Comparison of ENCODE assay signal across 8 mouse cellular contexts in genomic region chr10:105574695-105575660, GRCm38 (mm10). TPM values are rescaled to one million over a fixed set of nuclear protein-coding genes. Genes with fewer than 3 reads are reported as not detected.
DNase-seq lines count a peak whose midpoint lies in the region; ATAC-seq and TF ChIP-seq lines count a peak whose summit lies in the region.

No protein-coding gene starts in this region.

- H3K4me1 ChIP-seq in embryonic facial prominence, embryonic 14.5 days (ENCODE audit: control insufficient read depth, insufficient read depth, low read length) = peaks cover 34% of the 10 kb centered on the region
- peaks cover 26% of the 10 kb centered on the region for H3K4me1 ChIP-seq in limb, embryonic 14.5 days (ENCODE audit: control insufficient read depth, insufficient read depth, low read length)
- peaks cover 7% of the 10 kb centered on the region; the same call in 1 of the 2 replicates for H3K4me1 ChIP-seq in midbrain, postnatal 0 days (ENCODE audit: insufficient read depth, low read length)

- peak; percentile 53 for DNase-seq in 3T3-L1 (ENCODE audit: low read depth, low spot score)
- DNase-seq in adrenal gland, postnatal 4 days (ENCODE audit: low spot score in 2 of 2) = peak; percentile 85 to 94
- peak; percentile 95 for DNase-seq in embryonic facial prominence, embryonic 14.5 days (ENCODE audit: low spot score)
- peak; percentile 94 for DNase-seq in heart, adult 8-10 months (ENCODE audit: low spot score)
- peak; percentile 93 for DNase-seq in kidney, adult 9 months
- DNase-seq in limb, embryonic 14.5 days (ENCODE audit: low spot score) = peak; percentile 96
- DNase-seq in midbrain, postnatal 0 days (ENCODE audit: low spot score) = peak; percentile 95
- peak; percentile 58 to 66 for DNase-seq in spleen, postnatal 14 days (ENCODE audit: low spot score in 2 of 2)

- TF ChIP-seq CTCF in midbrain, postnatal 0 days (IDR thresholded peaks at IDR 0.05) = peak; percentile 98

- H3K36me3 ChIP-seq in embryonic facial prominence, embryonic 14.5 days (ENCODE audit: control insufficient read depth, insufficient read depth, low read length) = no peaks in the 10 kb centered on the region
- no peaks in the 10 kb centered on the region for H3K36me3 ChIP-seq in limb, embryonic 14.5 days (ENCODE audit: control insufficient read depth, insufficient read depth, low read length)
- H3K36me3 ChIP-seq in midbrain, postnatal 0 days (ENCODE audit: insufficient read depth, low read length) = no peaks in the 10 kb centered on the region

- H3K9ac ChIP-seq in embryonic facial prominence, embryonic 14.5 days (ENCODE audit: low read depth, low read length) = peak overlapping the region; percentile 52
- H3K9ac ChIP-seq in limb, embryonic 14.5 days (ENCODE audit: low read depth, low read length, severe bottlenecking) = peak overlapping the region; percentile 74
- H3K9ac ChIP-seq in midbrain, postnatal 0 days (replicated peaks; ENCODE audit: low read length, poor library complexity, severe bottlenecking) = peak overlapping the region; percentile 79

- H3K9me3 ChIP-seq in embryonic facial prominence, embryonic 14.5 days (ENCODE audit: control insufficient read depth, low read length) = no peaks in the 10 kb centered on the region
- no peaks in the 10 kb centered on the region for H3K9me3 ChIP-seq in limb, embryonic 14.5 days (ENCODE audit: control insufficient read depth, low read length)
- H3K9me3 ChIP-seq in midbrain, postnatal 0 days (ENCODE audit: low read length) = no peaks in the 10 kb centered on the region

- H3K4me2 ChIP-seq in embryonic facial prominence, embryonic 14.5 days (ENCODE audit: low read depth, low read length) = peak overlapping the region; percentile 78
- H3K4me2 ChIP-seq in limb, embryonic 14.5 days (replicated peaks; ENCODE audit: low read depth, low read length, severe bottlenecking) = peak overlapping the region; percentile 78
- peak overlapping the region; percentile 81 for H3K4me2 ChIP-seq in midbrain, postnatal 0 days (ENCODE audit: low read depth, low read length, poor library complexity, severe bottlenecking)

- peak overlapping the region; percentile 91 for H3K27ac ChIP-seq in embryonic facial prominence, embryonic 14.5 days (replicated peaks; ENCODE audit: low read depth, low read length)
- H3K27ac ChIP-seq in limb, embryonic 14.5 days (replicated peaks; ENCODE audit: low read depth, low read length) = peak overlapping the region; percentile 70; the same call in 1 of the 2 replicates
- peak overlapping the region; percentile 79 for H3K27ac ChIP-seq in midbrain, postnatal 0 days (ENCODE audit: low read depth, low read length)

- no peaks in the 10 kb centered on the region for H3K27me3 ChIP-seq in embryonic facial prominence, embryonic 14.5 days (replicated peaks; ENCODE audit: control insufficient read depth, insufficient read depth, low read length)
- no peaks in the 10 kb centered on the region for H3K27me3 ChIP-seq in limb, embryonic 14.5 days (ENCODE audit: control insufficient read depth, insufficient read depth, low read length)
- no peaks in the 10 kb centered on the region for H3K27me3 ChIP-seq in midbrain, postnatal 0 days (ENCODE audit: insufficient read depth, low read length)

- under 1% methylated on average over 44 of the region's 44 CpGs for WGBS in embryonic facial prominence, embryonic 14.5 days
- WGBS in limb, embryonic 14.5 days = under 1% methylated on average over 44 of the region's 44 CpGs
- under 1% methylated on average over 44 of the region's 44 CpGs for WGBS in midbrain, postnatal 0 days

- TF ChIP-seq POLR2A in limb, embryonic 14.5 days (IDR thresholded peaks at IDR 0.05; ENCODE audit: borderline replicate concordance, extremely low read depth, insufficient read depth, insufficient read length) = no peak

- ATAC-seq in embryonic facial prominence, embryonic 14.5 days (ENCODE audit: low read depth) = peak; percentile 79
- peak; percentile 73 for ATAC-seq in limb, embryonic 14.5 days (ENCODE audit: low FRiP score, low read depth)
- peak; percentile 81 for ATAC-seq in midbrain, postnatal 0 days (ENCODE audit: low FRiP score)

- peak overlapping the region; percentile 89 for H3K4me3 ChIP-seq in embryonic facial prominence, embryonic 14.5 days (ENCODE audit: low read depth, low read length)
- H3K4me3 ChIP-seq in limb, embryonic 14.5 days (replicated peaks; ENCODE audit: low read length) = peak overlapping the region; percentile 52
- H3K4me3 ChIP-seq in midbrain, postnatal 0 days (ENCODE audit: low read depth, low read length) = peak overlapping the region; percentile 86

RNA-seq across cellular contexts. Expression of gene Tmtc2, which starts 0.7 kb away (rescaled TPM):
- 10 to 100 TPM; 11.8 to 13.1 TPM for total RNA-seq in adrenal gland, postnatal 4 days (2021)
- polyA plus RNA-seq in embryonic facial prominence, embryonic 14.5 days (2014; fragmentation: Nextera tagmentation; extraction: Ambion mirVana) = 9.4 and 10.9 TPM in 2 replicates
- total RNA-seq in heart, adult 8-10 months (2022) = 1 to 10 TPM; 3.4 to 6.5 (median 4.2) TPM
- polyA plus RNA-seq in limb, embryonic 14.5 days (2012; rRNA removed) = 25.0 and 28.5 TPM in 2 replicates
- polyA plus RNA-seq in limb, embryonic 14.5 days (2014; fragmentation: Nextera tagmentation; extraction: Ambion mirVana) = 16.5 and 19.4 TPM in 2 replicates
- total RNA-seq in midbrain, postnatal 0 days (2014; rRNA removed) = 12.9 and 14.6 TPM in 2 replicates
- 4.1 and 5.3 TPM in 2 replicates for polyA plus RNA-seq in midbrain, postnatal 0 days (2015; fragmentation: Nextera tagmentation; extraction: Ambion mirVana)

Comparison
In these comparisons a context has a peak if more than half of its experiments do, and no peak if none do; other contexts are left out.
1. Peak in every context shown above with its lines: DNase-seq, ATAC-seq, H3K4me3 ChIP-seq and H3K27ac ChIP-seq.